Mouse (Mus musculus) testis, adult 2 months (tissue): ENCODE measurements around the gene Stat1.

ENCODE experiments used
- CTCF ChIP-seq: fragments of 200-500 bp; IDR thresholded peaks from 2 replicates; pipeline ENCODE4 v1.5.1; 2012; ENCODE audit warnings: low read depth, mild to moderate bottlenecking, inconsistent platforms, low read length, moderate library complexity; ENCODE audit not compliant: control insufficient read depth, insufficient read depth, insufficient replicate concordance
- POLR2A ChIP-seq: fragments of 200-500 bp; IDR thresholded peaks from 2 replicates; pipeline ENCODE4 v1.6.1; 2012; ENCODE audit warnings: low read depth, mild to moderate bottlenecking, inconsistent platforms, low read length, moderate library complexity; ENCODE audit not compliant: control insufficient read depth

DNA sequence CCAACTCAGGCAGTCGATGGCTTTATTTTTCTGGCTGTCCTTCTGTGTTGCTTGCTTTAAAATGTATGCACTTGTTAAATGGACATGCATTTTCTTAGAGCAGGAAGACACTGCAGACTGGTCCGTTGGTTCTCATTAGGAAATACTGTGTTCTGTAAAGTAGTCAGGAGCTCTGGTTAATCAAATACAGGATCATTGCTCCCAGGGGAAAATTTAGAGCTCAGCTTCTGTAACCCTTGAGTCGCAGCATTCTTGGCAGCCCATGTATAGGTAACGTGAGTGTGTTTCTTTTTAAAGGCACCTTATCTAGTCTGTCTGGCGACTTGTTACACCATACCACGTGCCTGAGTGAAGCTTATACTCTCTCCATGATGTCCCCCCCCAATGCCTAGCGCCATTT, 28.9 kb downstream of the Stat1 start:
- TF ChIP-seq POLR2A (no peak), CTCF (no peak)
